Mouse (Mus musculus) megakaryocyte, embryonic 14.5 days (primary cell): ENCODE results near the gene Xylt1. TPM values are rescaled to one million over a fixed set of nuclear protein-coding genes. Genes with fewer than 3 reads are reported as not detected.

Experiments used
- H3K27me3 ChIP-seq: replicated peaks from 2 replicates; pipeline ENCODE3; 2012; ENCODE audit warnings: inconsistent platforms
- H3K36me3 ChIP-seq: replicated peaks from 2 replicates; pipeline ENCODE3; 2012; ENCODE audit warnings: low read length, inconsistent platforms, mixed read lengths
- H3K4me1 ChIP-seq: 2 replicates; pipeline ENCODE4 v1.6.1; 2012; ENCODE audit warnings: inconsistent platforms
- H3K4me3 ChIP-seq: replicated peaks from 2 replicates; pipeline ENCODE3; 2012; ENCODE audit warnings: moderate library complexity, mild to moderate bottlenecking, inconsistent platforms
- H3K9me3 ChIP-seq: 2 replicates; pipeline ENCODE4 v1.6.1; 2012; ENCODE audit warnings: inconsistent platforms
- FLI1 ChIP-seq: IDR thresholded peaks from 2 replicates; pipeline ENCODE4 v1.6.1; 2012; ENCODE audit warnings: low read length, inconsistent platforms, mixed read lengths
- GATA1 ChIP-seq: IDR thresholded peaks from 3 replicates; pipeline ENCODE4 v1.6.1; 2012; ENCODE audit warnings: mixed read lengths, low read length, inconsistent platforms, borderline replicate concordance
- polyA plus RNA-seq: library from polyadenylated mRNA; stranded (reverse); fragments of >175 nt; gene quantifications from 2 replicates; pipeline ENCODE4 v1.2.3, GENCODE M21; 2012; ENCODE audit warnings: low replicate concordance; ENCODE audit not compliant: insufficient read depth

Xylt1 gene
- polyA plus RNA-seq, 1 experiment = 0.38 TPM

DNA sequence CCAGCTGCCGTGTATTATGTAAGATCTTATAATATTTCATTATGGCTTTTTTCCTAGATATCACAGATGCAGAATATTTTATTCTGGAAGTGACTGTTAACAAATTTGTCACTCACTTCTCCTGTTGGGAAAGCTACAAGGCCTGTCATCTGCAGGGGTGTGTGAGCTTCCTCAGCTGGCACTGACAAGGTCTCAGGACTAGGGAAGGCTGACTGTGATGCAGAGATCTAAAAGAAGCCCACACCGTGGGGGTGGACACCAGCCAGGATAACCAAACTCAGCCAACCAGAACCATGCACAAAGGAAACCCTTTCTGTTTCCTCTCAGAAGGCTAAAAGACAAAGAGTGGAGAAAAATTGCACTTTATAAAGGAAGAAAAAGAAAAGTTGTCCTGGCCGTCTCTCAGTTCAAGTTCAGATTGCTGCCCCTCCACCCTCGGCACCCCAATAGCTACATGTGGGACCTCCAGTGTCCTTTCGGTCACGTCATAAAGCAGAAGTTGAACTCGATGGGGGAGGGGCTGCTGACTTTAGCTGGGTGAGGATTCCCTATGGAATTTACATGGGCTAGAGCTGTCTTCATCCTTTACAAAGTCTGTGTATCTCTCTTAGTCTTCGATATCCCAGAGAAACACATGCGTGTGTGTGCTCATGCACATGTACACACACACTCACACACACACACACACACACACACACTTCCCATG lies 109.9 kb downstream of the Xylt1 start:
- TF ChIP-seq GATA1 (no peak), FLI1 (no peak)
- H3K4me1 ChIP-seq = no peaks in the 10 kb centered on the region

GRCm38 (mm10) chr7:117491495-117491894 lies 110.7 kb downstream of the Xylt1 start:
- TF ChIP-seq FLI1 (no peak), GATA1 (no peak)
- Histone ChIP-seq H3K4me1 (no peaks in the 10 kb centered on the region), H3K36me3 (no peaks in the 10 kb centered on the region), H3K27me3 (peaks cover 2% of the 10 kb centered on the region), H3K9me3 (no peaks in the 10 kb centered on the region), H3K4me3 (no peak overlapping the region)

More for the DNA sequence above, 109.9 kb downstream of the Xylt1 start:
- Histone ChIP-seq H3K27me3 (peaks cover 2% of the 10 kb centered on the region), H3K4me3 (no peak overlapping the region), H3K9me3 (no peaks in the 10 kb centered on the region), H3K36me3 (no peaks in the 10 kb centered on the region)

GRCm38 (mm10) chr7:117494210-117494609 lies 113.4 kb downstream of the Xylt1 start:
- H3K27me3 ChIP-seq = peaks cover 2% of the 10 kb centered on the region
- no peaks in the 10 kb centered on the region for H3K4me1 ChIP-seq
- no peaks in the 10 kb centered on the region for H3K36me3 ChIP-seq
- no peak overlapping the region for H3K4me3 ChIP-seq
- no peaks in the 10 kb centered on the region for H3K9me3 ChIP-seq
- TF ChIP-seq FLI1 (no peak), GATA1 (no peak)

DNA sequence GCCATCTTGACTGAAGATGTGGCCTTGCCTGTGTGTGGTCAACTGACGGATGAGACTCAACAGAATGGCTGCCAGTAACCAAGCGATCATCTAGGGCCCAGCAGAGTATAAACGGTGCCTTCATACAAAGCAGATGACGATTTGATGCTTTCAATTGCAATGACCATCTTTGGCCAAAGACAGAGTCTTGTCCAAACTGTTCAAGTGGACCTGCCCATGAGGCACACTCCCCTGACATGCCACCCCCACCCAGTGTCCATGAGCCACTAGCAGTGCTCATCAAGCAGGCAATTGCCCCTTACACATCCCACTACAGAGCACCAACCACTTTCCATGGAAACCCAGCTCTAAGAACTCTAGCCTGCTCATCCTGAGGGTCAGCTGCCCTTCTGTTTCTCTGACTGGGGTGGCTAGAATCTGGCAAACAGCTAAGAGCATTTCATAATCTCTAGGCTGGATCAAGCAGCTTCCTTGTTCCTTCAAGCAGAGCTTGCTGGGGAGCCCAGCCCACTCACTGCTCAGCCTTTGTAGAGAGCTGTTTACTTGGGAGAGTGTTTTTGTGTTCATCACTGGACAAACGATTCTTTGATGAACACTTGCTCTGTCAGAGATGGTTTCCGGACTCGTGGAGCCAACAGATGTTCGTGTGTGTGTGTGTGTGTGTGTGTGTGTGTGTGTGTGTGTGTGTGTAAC lies 114.0 kb downstream of the Xylt1 start:
- Histone ChIP-seq H3K9me3 (no peaks in the 10 kb centered on the region), H3K4me3 (no peak overlapping the region), H3K4me1 (no peaks in the 10 kb centered on the region), H3K36me3 (no peaks in the 10 kb centered on the region), H3K27me3 (peaks cover 2% of the 10 kb centered on the region)
- TF ChIP-seq GATA1 (no peak), FLI1 (no peak)

DNA sequence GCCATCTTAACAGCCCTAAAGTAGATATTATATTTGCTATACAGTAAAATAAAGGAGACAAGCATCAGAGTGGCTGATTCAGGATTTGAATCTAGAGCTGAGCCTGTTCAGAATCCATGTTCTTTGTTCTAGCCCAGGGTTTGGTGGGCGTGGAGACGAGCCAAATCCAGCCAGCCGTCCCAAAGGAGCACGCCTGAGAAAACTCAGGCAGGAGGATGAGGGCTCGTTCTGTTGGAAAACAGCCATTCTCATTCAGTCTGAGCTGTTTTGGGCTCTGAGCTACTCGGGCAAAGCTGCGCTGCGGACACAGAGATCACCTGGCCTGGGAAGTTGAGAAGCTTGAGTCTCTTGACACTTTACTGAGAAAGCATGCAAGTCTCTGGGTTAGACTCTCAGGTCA lies 115.0 kb downstream of the Xylt1 start:
- peaks cover 2% of the 10 kb centered on the region for H3K27me3 ChIP-seq
- H3K4me3 ChIP-seq = no peak overlapping the region
- no peaks in the 10 kb centered on the region for H3K9me3 ChIP-seq
- H3K4me1 ChIP-seq = no peaks in the 10 kb centered on the region
- TF ChIP-seq FLI1 = no peak
- TF ChIP-seq GATA1 = no peak
- H3K36me3 ChIP-seq = no peaks in the 10 kb centered on the region

GRCm38 (mm10) chr7:117498173-117498572 lies 117.4 kb downstream of the Xylt1 start:
- Histone ChIP-seq H3K4me1 (no peaks in the 10 kb centered on the region), H3K36me3 (no peaks in the 10 kb centered on the region), H3K9me3 (0 out of 2 replicates have a peak, but pooled peaks cover 4% of the 10 kb centered on the region), H3K27me3 (peaks cover 2% of the 10 kb centered on the region), H3K4me3 (no peak overlapping the region)
- no peak for TF ChIP-seq FLI1
- TF ChIP-seq GATA1 = no peak

DNA sequence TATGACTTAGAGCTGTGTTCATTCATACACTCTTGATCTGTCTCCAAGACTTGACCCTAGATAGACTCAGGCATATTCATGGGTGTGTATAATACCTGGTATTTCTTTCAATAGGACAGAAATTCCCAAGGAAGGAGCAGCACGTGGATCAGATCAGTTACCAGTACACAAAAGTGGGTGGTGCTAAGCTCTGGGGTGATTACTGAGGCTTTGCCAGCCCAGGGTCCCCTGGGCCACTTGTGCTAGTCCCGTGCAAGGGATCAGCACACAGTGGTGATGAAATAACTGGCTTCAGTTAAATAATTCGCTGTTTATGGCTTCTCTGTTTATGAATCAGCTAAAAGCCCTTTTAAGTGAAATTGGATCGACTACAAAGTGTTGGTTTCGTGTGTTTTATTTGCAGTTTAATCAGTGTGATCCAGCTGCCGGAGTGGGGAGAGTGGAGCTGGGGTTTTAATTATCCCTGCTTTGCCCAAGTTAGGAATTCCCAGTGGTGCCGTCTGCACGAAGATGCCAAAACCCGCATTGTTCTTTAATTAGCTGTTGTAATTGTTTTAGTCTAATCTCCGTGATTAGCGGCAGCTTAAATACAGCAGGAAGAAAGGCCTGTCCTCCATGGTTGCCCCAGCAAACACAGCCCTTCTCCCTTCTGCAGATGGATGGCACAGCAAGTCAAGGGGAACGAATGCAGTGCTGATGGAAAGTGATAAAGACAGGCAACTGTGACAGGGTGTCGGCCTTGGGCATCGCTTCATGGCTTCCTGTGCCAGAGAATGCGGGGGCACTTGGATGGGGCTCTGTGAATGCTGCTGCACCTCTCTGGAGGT lies 120.8 kb downstream of the Xylt1 start:
- no peaks in the 10 kb centered on the region for H3K4me1 ChIP-seq
- H3K27me3 ChIP-seq = no peaks in the 10 kb centered on the region
- no peak overlapping the region for H3K4me3 ChIP-seq
- 0 out of 2 replicates have a peak, but pooled peaks cover 4% of the 10 kb centered on the region for H3K9me3 ChIP-seq
- no peaks in the 10 kb centered on the region for H3K36me3 ChIP-seq
- TF ChIP-seq FLI1 (no peak), GATA1 (no peak)

DNA sequence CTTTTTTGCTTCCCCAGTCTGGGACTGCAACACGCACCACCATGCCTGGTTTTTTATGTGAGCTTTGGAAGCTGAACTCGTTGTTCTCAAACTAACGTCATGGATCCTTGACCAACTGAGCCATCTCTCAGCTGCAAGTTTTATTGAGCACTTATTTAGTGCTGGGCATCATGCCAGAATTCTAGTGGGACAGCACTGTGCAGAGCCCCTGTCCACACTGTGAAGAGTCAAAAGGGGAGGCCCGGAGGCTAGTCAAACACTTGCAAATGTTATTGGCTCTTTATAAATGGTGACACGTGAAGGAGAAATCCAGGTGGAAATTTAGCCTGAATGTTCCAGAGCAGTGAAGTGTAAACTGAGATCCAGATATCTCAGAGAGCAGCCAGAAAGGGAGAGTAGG lies 121.6 kb downstream of the Xylt1 start:
- TF ChIP-seq GATA1 = no peak
- TF ChIP-seq FLI1 = no peak
- H3K9me3 ChIP-seq = 0 out of 2 replicates have a peak, but pooled peaks cover 4% of the 10 kb centered on the region

GRCm38 (mm10) chr7:117503714-117504113 lies 122.9 kb downstream of the Xylt1 start:
- Histone ChIP-seq H3K4me1 (no peaks in the 10 kb centered on the region), H3K27me3 (no peaks in the 10 kb centered on the region), H3K4me3 (no peak overlapping the region), H3K36me3 (no peaks in the 10 kb centered on the region), H3K9me3 (0 out of 2 replicates have a peak, but pooled peaks cover 4% of the 10 kb centered on the region)
- TF ChIP-seq GATA1 (no peak), FLI1 (no peak)

More for the DNA sequence above, 121.6 kb downstream of the Xylt1 start:
- Histone ChIP-seq H3K27me3 (no peaks in the 10 kb centered on the region), H3K4me1 (no peaks in the 10 kb centered on the region), H3K4me3 (no peak overlapping the region), H3K36me3 (no peaks in the 10 kb centered on the region)

DNA sequence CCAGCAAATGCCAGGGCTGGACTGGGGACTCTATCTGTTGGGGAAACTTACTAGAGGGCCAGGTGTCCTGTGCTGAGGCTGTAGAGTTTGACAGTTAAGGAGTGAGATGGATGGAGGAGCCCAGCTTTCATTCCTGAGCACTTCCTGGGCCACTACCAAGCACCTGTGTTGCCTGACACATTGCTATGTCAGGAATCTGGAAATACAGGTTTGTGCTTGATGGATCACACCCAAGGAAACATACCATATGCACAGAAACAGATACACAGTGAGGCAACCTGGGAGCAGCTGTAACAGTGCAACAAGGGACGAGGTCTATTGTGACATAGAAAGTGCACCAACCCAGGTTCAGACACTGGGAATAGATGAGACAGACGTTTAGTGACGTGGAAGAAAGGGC lies 125.0 kb downstream of the Xylt1 start:
- no peaks in the 10 kb centered on the region for H3K27me3 ChIP-seq
- TF ChIP-seq GATA1 (no peak), FLI1 (no peak)
- H3K4me3 ChIP-seq = no peak overlapping the region
- H3K9me3 ChIP-seq = 0 out of 2 replicates have a peak, but pooled peaks cover 4% of the 10 kb centered on the region
- no peaks in the 10 kb centered on the region for H3K4me1 ChIP-seq
- no peaks in the 10 kb centered on the region for H3K36me3 ChIP-seq
